Mouse (Mus musculus): ENCODE data around the gene Snw1. TPM values are rescaled to one million over a fixed set of nuclear protein-coding genes. Genes with fewer than 3 reads are reported as not detected.
A peak's percentile ranks its signal among the peaks of the same experiment; 100 is the strongest.

Snw1 gene
- polyA plus RNA-seq, 1 experiment from 2014 or later, result 121 TPM

GRCm38 (mm10) chr12:87470263-87471136 lies 1.6 kb downstream of the Snw1 start:
- no peaks in the 10 kb centered on the region for H3K9me3 ChIP-seq (ENCODE audit: control insufficient read depth, low read length)
- H3K4me2 ChIP-seq (ENCODE audit: low read length), result peak overlapping the region; percentile 76
- H3K9ac ChIP-seq (replicated peaks; ENCODE audit: low read length), result peak overlapping the region; percentile 85; the same call in 1 of the 2 replicates
- peak overlapping the region; percentile 68 for H3K4me3 ChIP-seq (replicated peaks; ENCODE audit: low read depth, low read length)
- 79% methylated on average over 7 of the region's 7 CpGs for WGBS
- H3K27ac ChIP-seq (replicated peaks; ENCODE audit: low read depth, low read length), result no peak overlapping the region
- no peaks in the 10 kb centered on the region for H3K27me3 ChIP-seq (ENCODE audit: control insufficient read depth, insufficient read depth, low read length)
- ATAC-seq (ENCODE audit: low FRiP score, low TSS enrichment) (no peak), DNase-seq (no peak)
- peaks cover 21% of the 10 kb centered on the region for H3K36me3 ChIP-seq (ENCODE audit: control insufficient read depth, insufficient read depth, low read length)
- peaks cover 8% of the 10 kb centered on the region for H3K4me1 ChIP-seq (ENCODE audit: control insufficient read depth, insufficient read depth, low read length)

GRCm38 (mm10) chr12:87464678-87465297 lies 7.3 kb downstream of the Snw1 start:
- H3K9me3 ChIP-seq (ENCODE audit: control insufficient read depth, low read length), result no peaks in the 10 kb centered on the region
- 89% methylated on average over 6 of the region's 6 CpGs for WGBS
- ATAC-seq (ENCODE audit: low FRiP score, low TSS enrichment), result no peak
- H3K9ac ChIP-seq (replicated peaks; ENCODE audit: low read length), result no peak overlapping the region
- peaks cover 70% of the 10 kb centered on the region for H3K36me3 ChIP-seq (ENCODE audit: control insufficient read depth, insufficient read depth, low read length)
- no peak for DNase-seq
- H3K4me3 ChIP-seq (replicated peaks; ENCODE audit: low read depth, low read length), result no peak overlapping the region
- no peak overlapping the region for H3K4me2 ChIP-seq (ENCODE audit: low read length)
- no peaks in the 10 kb centered on the region for H3K27me3 ChIP-seq (ENCODE audit: control insufficient read depth, insufficient read depth, low read length)
- H3K4me1 ChIP-seq (ENCODE audit: control insufficient read depth, insufficient read depth, low read length), result no peaks in the 10 kb centered on the region
- no peak overlapping the region for H3K27ac ChIP-seq (replicated peaks; ENCODE audit: low read depth, low read length)

GRCm38 (mm10) chr12:87449456-87449855 lies 22.6 kb downstream of the Snw1 start:
- Histone ChIP-seq H3K9ac (replicated peaks; ENCODE audit: low read length) (no peak overlapping the region), H3K9me3 (ENCODE audit: control insufficient read depth, low read length) (no peaks in the 10 kb centered on the region), H3K36me3 (ENCODE audit: control insufficient read depth, insufficient read depth, low read length) (peaks cover 78% of the 10 kb centered on the region), H3K27me3 (ENCODE audit: control insufficient read depth, insufficient read depth, low read length) (no peaks in the 10 kb centered on the region), H3K4me1 (ENCODE audit: control insufficient read depth, insufficient read depth, low read length) (peaks cover 6% of the 10 kb centered on the region), H3K4me2 (ENCODE audit: low read length) (no peak overlapping the region), H3K27ac (replicated peaks; ENCODE audit: low read depth, low read length) (no peak overlapping the region), H3K4me3 (replicated peaks; ENCODE audit: low read depth, low read length) (no peak overlapping the region)
- DNase-seq (no peak), ATAC-seq (ENCODE audit: low FRiP score, low TSS enrichment) (no peak)
- WGBS, result 93% methylated on average over 9 of the region's 9 CpGs

- DNase-seq (no peak), ATAC-seq (ENCODE audit: low FRiP score, low TSS enrichment) (no peak)
- peak overlapping the region; percentile 94 for H3K4me2 ChIP-seq (ENCODE audit: low read length)
- no peaks in the 10 kb centered on the region for H3K9me3 ChIP-seq (ENCODE audit: control insufficient read depth, low read length)
- H3K4me3 ChIP-seq (replicated peaks; ENCODE audit: low read depth, low read length), result peak overlapping the region; percentile 100
- H3K9ac ChIP-seq (replicated peaks; ENCODE audit: low read length), result peak overlapping the region; percentile 86; the same call in 1 of the 2 replicates
- H3K4me1 ChIP-seq (ENCODE audit: control insufficient read depth, insufficient read depth, low read length), result peaks cover 16% of the 10 kb centered on the region
- WGBS, result 5% methylated on average over 16 of the region's 16 CpGs
- H3K27me3 ChIP-seq (ENCODE audit: control insufficient read depth, insufficient read depth, low read length), result no peaks in the 10 kb centered on the region
- H3K27ac ChIP-seq (replicated peaks; ENCODE audit: low read depth, low read length), result no peak overlapping the region
- peaks cover 49% of the 10 kb centered on the region for H3K36me3 ChIP-seq (ENCODE audit: control insufficient read depth, insufficient read depth, low read length)
These were observed 27.9 kb downstream of the Snw1 start for GRCm38 (mm10) chr12:87444211-87444610.

GRCm38 (mm10) chr12:87443700-87444122 lies 28.4 kb downstream of the Snw1 start, which contains the start of the genes Slirp and Alkbh1:
TSS of gene Slirp (plus strand) at chr12:87443896.
TSS of gene Alkbh1 (minus strand) at chr12:87444017.
- DNase-seq (peak; percentile 96), ATAC-seq (ENCODE audit: low FRiP score, low TSS enrichment) (peak; percentile 96)
- WGBS, result 0% methylated on average over 28 of the region's 28 CpGs
- Histone ChIP-seq H3K36me3 (ENCODE audit: control insufficient read depth, insufficient read depth, low read length) (peaks cover 49% of the 10 kb centered on the region), H3K27me3 (ENCODE audit: control insufficient read depth, insufficient read depth, low read length) (no peaks in the 10 kb centered on the region), H3K27ac (replicated peaks; ENCODE audit: low read depth, low read length) (peak within 1 kb of the TSS; percentile 83), H3K9me3 (ENCODE audit: control insufficient read depth, low read length) (no peaks in the 10 kb centered on the region), H3K4me1 (ENCODE audit: control insufficient read depth, insufficient read depth, low read length) (peaks cover 16% of the 10 kb centered on the region), H3K9ac (replicated peaks; ENCODE audit: low read length) (peak within 1 kb of the TSS; percentile 86), H3K4me2 (ENCODE audit: low read length) (peak within 1 kb of the TSS; percentile 94), H3K4me3 (replicated peaks; ENCODE audit: low read depth, low read length) (peak within 1 kb of the TSS; percentile 100)

GRCm38 (mm10) chr12:87443115-87443699 lies 28.9 kb downstream of the Snw1 start:
- peak overlapping the region; percentile 94 for H3K4me2 ChIP-seq (ENCODE audit: low read length)
- H3K36me3 ChIP-seq (ENCODE audit: control insufficient read depth, insufficient read depth, low read length), result peaks cover 49% of the 10 kb centered on the region
- peak overlapping the region; percentile 100 for H3K4me3 ChIP-seq (replicated peaks; ENCODE audit: low read depth, low read length)
- H3K27ac ChIP-seq (replicated peaks; ENCODE audit: low read depth, low read length), result peak overlapping the region; percentile 83
- WGBS, result under 1% methylated on average over 33 of the region's 33 CpGs
- H3K9ac ChIP-seq (replicated peaks; ENCODE audit: low read length), result peak overlapping the region; percentile 86
- H3K4me1 ChIP-seq (ENCODE audit: control insufficient read depth, insufficient read depth, low read length), result peaks cover 16% of the 10 kb centered on the region
- DNase-seq (peak; percentile 20), ATAC-seq (ENCODE audit: low FRiP score, low TSS enrichment) (peak; percentile 88)
- H3K27me3 ChIP-seq (ENCODE audit: control insufficient read depth, insufficient read depth, low read length), result no peaks in the 10 kb centered on the region
- H3K9me3 ChIP-seq (ENCODE audit: control insufficient read depth, low read length), result no peaks in the 10 kb centered on the region

- WGBS, result 31% methylated on average over 12 of the region's 12 CpGs
- Histone ChIP-seq H3K36me3 (ENCODE audit: control insufficient read depth, insufficient read depth, low read length) (peaks cover 49% of the 10 kb centered on the region), H3K27me3 (ENCODE audit: control insufficient read depth, insufficient read depth, low read length) (no peaks in the 10 kb centered on the region), H3K9me3 (ENCODE audit: control insufficient read depth, low read length) (no peaks in the 10 kb centered on the region), H3K4me1 (ENCODE audit: control insufficient read depth, insufficient read depth, low read length) (peaks cover 16% of the 10 kb centered on the region), H3K27ac (replicated peaks; ENCODE audit: low read depth, low read length) (no peak overlapping the region), H3K4me2 (ENCODE audit: low read length) (peak overlapping the region; percentile 94), H3K9ac (replicated peaks; ENCODE audit: low read length) (peak overlapping the region; percentile 86), H3K4me3 (replicated peaks; ENCODE audit: low read depth, low read length) (peak overlapping the region; percentile 100)
- ATAC-seq (ENCODE audit: low FRiP score, low TSS enrichment) (no peak), DNase-seq (no peak)
These were observed 29.6 kb downstream of the Snw1 start for GRCm38 (mm10) chr12:87442177-87443114.

GRCm38 (mm10) chr12:87428885-87429284 lies 43.2 kb downstream of the Snw1 start:
- H3K27ac ChIP-seq (replicated peaks; ENCODE audit: low read depth, low read length), result no peak overlapping the region
- H3K4me1 ChIP-seq (ENCODE audit: control insufficient read depth, insufficient read depth, low read length), result peaks cover 4% of the 10 kb centered on the region; the same call in 1 of the 2 replicates
- H3K9ac ChIP-seq (replicated peaks; ENCODE audit: low read length), result no peak overlapping the region
- DNase-seq, result no peak
- H3K4me3 ChIP-seq (replicated peaks; ENCODE audit: low read depth, low read length), result no peak overlapping the region
- WGBS, result 89% methylated on average over 8 of the region's 8 CpGs
- no peak for ATAC-seq (ENCODE audit: low FRiP score, low TSS enrichment)
- no peak overlapping the region for H3K4me2 ChIP-seq (ENCODE audit: low read length)
- H3K36me3 ChIP-seq (ENCODE audit: control insufficient read depth, insufficient read depth, low read length), result peaks cover 77% of the 10 kb centered on the region
- no peaks in the 10 kb centered on the region for H3K27me3 ChIP-seq (ENCODE audit: control insufficient read depth, insufficient read depth, low read length)
- H3K9me3 ChIP-seq (ENCODE audit: control insufficient read depth, low read length), result no peaks in the 10 kb centered on the region
